Mouse (Mus musculus) neural tube, postnatal 0 days (tissue): Measurements from ENCODE around the gene Ryk. TPM values are rescaled to one million over a fixed set of nuclear protein-coding genes. Genes with fewer than 3 reads are reported as not detected.

ENCODE experiments used
- polyA plus RNA-seq: library from polyadenylated mRNA; unstranded; fragments of >200 nt; fragmentation: Nextera tagmentation; extraction: Ambion mirVana; gene quantifications from 2 replicates; pipeline ENCODE4 v1.2.1, GENCODE M21; 2015

The Ryk gene
- 10.8 and 19.4 TPM in 2 replicates for polyA plus RNA-seq

GRCm38 (mm10) chr9:102834742-102835591 is at the start of gene Ryk:
Gene Ryk (plus strand): TSS chr9:102834917.

Other genes with a start within 250 kb of the Ryk start
- gene Anapc13, start 208.6 kb upstream of the Ryk start, polyA plus RNA-seq, result 166 and 174 TPM in 2 replicates
- gene Cep63, start 208.4 kb upstream of the Ryk start, polyA plus RNA-seq, result 30.5 and 31.9 TPM in 2 replicates
- gene Amotl2, start 118.2 kb upstream of the Ryk start, polyA plus RNA-seq, result 23.0 and 28.3 TPM in 2 replicates
- gene Slco2a1, start 153.8 kb downstream of the Ryk start, polyA plus RNA-seq, result 6.3 and 6.7 TPM in 2 replicates